Mouse (Mus musculus): ENCODE data around the gene Vamp3. TPM values are rescaled to one million over a fixed set of nuclear protein-coding genes. Genes with fewer than 3 reads are reported as not detected.
"Not testable (repeated sequence)": the region's sequence is repeated elsewhere in the genome, so short reads cannot be mapped to it uniquely, and the experiment has no call there.

Gene Vamp3
- polyA plus RNA-seq, 1 experiment from 2014 or later: 51.9 TPM

- Histone ChIP-seq H3K9me3 (no peaks in the 10 kb centered on the region), H3K9ac (no peak overlapping the region), H3K4me2 (peak overlapping the region; percentile 97), H3K27me3 (no peaks in the 10 kb centered on the region; the same call in 1 of the 2 replicates), H3K4me1 (replicated peaks) (peaks cover 17% of the 10 kb centered on the region), H3K4me3 (peak overlapping the region; percentile 72; the same call in 1 of the 2 replicates), H3K27ac (replicated peaks) (no peak overlapping the region), H3K36me3 (peaks cover 10% of the 10 kb centered on the region)
- WGBS: 44% methylated on average over 5 of the region's 5 CpGs
- no peak for ATAC-seq (ENCODE audit: low FRiP score, low read depth)
Observed at GRCm38 (mm10) chr4:151043281-151043680, 14.5 kb downstream of the Vamp3 start.

DNA sequence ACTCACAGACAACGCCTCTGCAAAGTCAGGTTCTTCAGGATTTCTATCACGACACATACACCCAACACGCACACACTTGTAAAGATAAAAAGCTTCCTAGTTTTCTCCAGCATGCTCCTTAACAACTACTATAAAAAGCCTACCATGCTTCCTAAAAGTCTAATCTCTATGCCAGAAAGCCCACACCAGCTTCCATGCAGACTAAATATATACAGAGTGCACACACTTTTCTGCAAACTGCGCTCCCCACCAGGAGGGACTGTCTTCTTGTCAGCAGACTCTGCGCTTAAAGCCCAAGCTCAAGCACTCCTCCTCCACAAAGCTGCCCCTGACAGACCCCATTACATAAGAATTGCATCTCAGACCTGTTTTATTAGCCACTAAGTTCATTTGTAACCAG lies 16.3 kb downstream of the Vamp3 start:
- Histone ChIP-seq H3K4me1 (replicated peaks) (peaks cover 17% of the 10 kb centered on the region), H3K9me3 (no peaks in the 10 kb centered on the region), H3K4me3 (no peak overlapping the region), H3K36me3 (0 out of 2 replicates have a peak, but pooled peaks cover under 1% of the 10 kb centered on the region), H3K4me2 (no peak overlapping the region), H3K27me3 (no peaks in the 10 kb centered on the region; the same call in 1 of the 2 replicates), H3K27ac (replicated peaks) (no peak overlapping the region), H3K9ac (no peak overlapping the region)
- 91% methylated on average over 5 of the region's 5 CpGs for WGBS
- no peak for ATAC-seq (ENCODE audit: low FRiP score, low read depth)

DNA sequence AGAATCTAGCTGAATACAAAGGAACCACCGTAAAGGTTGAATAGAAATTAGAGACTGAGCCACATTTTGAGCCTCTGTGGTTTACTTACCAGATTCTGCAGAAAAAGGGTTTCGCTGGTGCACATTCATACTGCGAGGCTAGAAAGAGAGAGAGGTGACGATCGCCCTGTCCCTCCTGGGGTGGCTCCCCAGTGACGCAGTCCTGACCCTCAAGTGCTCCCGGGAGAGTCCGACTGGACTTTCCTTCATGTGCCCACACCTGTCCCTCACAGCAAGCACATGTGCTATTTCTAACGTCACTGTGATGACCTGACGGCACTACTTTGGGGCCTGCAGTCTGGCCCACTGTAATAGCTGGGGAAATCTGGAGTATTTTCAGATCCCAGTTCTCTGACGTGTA lies 20.0 kb downstream of the Vamp3 start:
- Histone ChIP-seq H3K27me3 (no peaks in the 10 kb centered on the region; the same call in 1 of the 2 replicates), H3K27ac (replicated peaks) (no peak overlapping the region), H3K4me3 (no peak overlapping the region), H3K9ac (no peak overlapping the region), H3K36me3 (no peaks in the 10 kb centered on the region), H3K4me2 (no peak overlapping the region), H3K4me1 (replicated peaks) (no peaks in the 10 kb centered on the region), H3K9me3 (no peaks in the 10 kb centered on the region)
- no peak for ATAC-seq (ENCODE audit: low FRiP score, low read depth)
- WGBS: 94% methylated on average over 11 of the region's 11 CpGs

DNA sequence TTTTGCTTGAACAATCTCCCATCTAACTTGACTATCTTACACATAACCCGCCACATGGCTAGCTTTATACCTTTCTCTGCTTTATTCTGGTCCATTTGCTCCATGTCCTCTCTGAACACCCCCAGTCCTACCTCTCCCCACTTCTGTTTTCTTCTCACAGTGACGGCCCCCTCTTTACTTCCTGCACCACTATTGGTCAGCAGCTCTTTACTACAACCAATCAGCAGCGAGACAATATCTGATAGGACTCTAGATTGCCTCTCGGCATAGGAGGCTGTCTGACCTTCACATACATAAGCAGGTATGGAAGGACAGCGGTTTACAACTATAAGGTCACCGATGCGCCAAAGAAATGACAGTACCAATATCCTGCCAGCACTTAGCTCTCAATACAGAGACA lies 21.2 kb downstream of the Vamp3 start:
- Histone ChIP-seq H3K4me3 (no peak overlapping the region), H3K27ac (replicated peaks) (no peak overlapping the region), H3K9me3 (no peaks in the 10 kb centered on the region), H3K27me3 (no peaks in the 10 kb centered on the region), H3K4me1 (replicated peaks) (no peaks in the 10 kb centered on the region), H3K9ac (no peak overlapping the region), H3K36me3 (no peaks in the 10 kb centered on the region), H3K4me2 (no peak overlapping the region)
- 88% methylated on average over 7 of the region's 7 CpGs for WGBS
- ATAC-seq (ENCODE audit: low FRiP score, low read depth): no peak

GRCm38 (mm10) chr4:151027001-151027400 lies 30.8 kb downstream of the Vamp3 start:
- ATAC-seq (ENCODE audit: low FRiP score, low read depth): peak; percentile 75
- Histone ChIP-seq H3K9ac (no peak overlapping the region), H3K9me3 (no peaks in the 10 kb centered on the region), H3K36me3 (peaks cover 10% of the 10 kb centered on the region; the same call in 1 of the 2 replicates), H3K4me3 (no peak overlapping the region), H3K27me3 (no peaks in the 10 kb centered on the region), H3K4me1 (replicated peaks) (no peaks in the 10 kb centered on the region), H3K27ac (replicated peaks) (no peak overlapping the region), H3K4me2 (no peak overlapping the region)
- WGBS: 49% methylated on average over 6 of the region's 6 CpGs

DNA sequence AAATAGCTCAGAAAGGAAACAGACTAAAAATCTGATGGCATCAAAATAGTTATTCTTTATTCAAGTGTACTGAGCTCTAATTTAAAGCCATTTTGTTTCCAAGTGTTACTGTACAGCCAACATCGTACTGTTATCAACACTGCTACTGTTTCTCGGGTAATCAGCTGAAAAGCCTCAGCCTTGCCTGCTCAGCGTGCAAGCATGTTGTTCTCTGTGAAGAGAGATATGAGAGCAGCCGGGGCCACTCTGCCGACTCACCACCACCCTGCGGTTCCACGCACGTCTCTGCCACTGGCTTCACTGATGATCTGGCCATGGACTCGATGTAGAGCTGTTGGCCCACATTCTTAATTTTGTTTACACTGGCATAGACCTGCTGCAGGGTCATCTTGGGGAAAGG lies 33.6 kb downstream of the Vamp3 start:
- H3K27me3 ChIP-seq: no peaks in the 10 kb centered on the region
- ATAC-seq (ENCODE audit: low FRiP score, low read depth): no peak
- no peak overlapping the region for H3K4me2 ChIP-seq
- peaks cover 10% of the 10 kb centered on the region; the same call in 1 of the 2 replicates for H3K36me3 ChIP-seq
- no peaks in the 10 kb centered on the region for H3K4me1 ChIP-seq (replicated peaks)
- WGBS: 88% methylated on average over 9 of the region's 9 CpGs
- H3K4me3 ChIP-seq: no peak overlapping the region
- no peaks in the 10 kb centered on the region for H3K9me3 ChIP-seq
- no peak overlapping the region for H3K9ac ChIP-seq
- H3K27ac ChIP-seq (replicated peaks): no peak overlapping the region

GRCm38 (mm10) chr4:151017356-151017755 lies 40.4 kb downstream of the Vamp3 start:
- H3K4me2 ChIP-seq; H3K4me1 ChIP-seq (replicated peaks); H3K27ac ChIP-seq (replicated peaks); ATAC-seq (ENCODE audit: low FRiP score, low read depth); H3K4me3 ChIP-seq; H3K9me3 ChIP-seq; H3K27me3 ChIP-seq; H3K9ac ChIP-seq: not testable (repeated sequence)
- WGBS: 100% methylated on average over 1 of the region's 1 CpGs
- peaks cover 20% of the 10 kb centered on the region for H3K36me3 ChIP-seq

GRCm38 (mm10) chr4:151015946-151016345 lies 41.8 kb downstream of the Vamp3 start:
- H3K4me1 ChIP-seq (replicated peaks): no peaks in the 10 kb centered on the region
- H3K4me2 ChIP-seq: no peak overlapping the region
- no peak overlapping the region for H3K27ac ChIP-seq (replicated peaks)
- H3K27me3 ChIP-seq: no peaks in the 10 kb centered on the region
- H3K4me3 ChIP-seq: no peak overlapping the region
- WGBS: 94% methylated on average over 10 of the region's 10 CpGs
- no peak for ATAC-seq (ENCODE audit: low FRiP score, low read depth)
- H3K9ac ChIP-seq: no peak overlapping the region
- H3K9me3 ChIP-seq: no peaks in the 10 kb centered on the region
- peaks cover 19% of the 10 kb centered on the region; the same call in 1 of the 2 replicates for H3K36me3 ChIP-seq

GRCm38 (mm10) chr4:151010316-151010715 lies 47.4 kb downstream of the Vamp3 start:
- H3K27ac ChIP-seq (replicated peaks): no peak overlapping the region
- no peak for ATAC-seq (ENCODE audit: low FRiP score, low read depth)
- H3K36me3 ChIP-seq: peaks cover 8% of the 10 kb centered on the region; the same call in 1 of the 2 replicates
- H3K4me1 ChIP-seq (replicated peaks): no peaks in the 10 kb centered on the region
- H3K4me3 ChIP-seq: no peak overlapping the region
- H3K4me2 ChIP-seq: no peak overlapping the region
- H3K9ac ChIP-seq: no peak overlapping the region
- no peaks in the 10 kb centered on the region for H3K27me3 ChIP-seq
- H3K9me3 ChIP-seq: no peaks in the 10 kb centered on the region
- 92% methylated on average over 7 of the region's 7 CpGs for WGBS

- ATAC-seq (ENCODE audit: low FRiP score, low read depth): no peak
- H3K27ac ChIP-seq (replicated peaks): no peak overlapping the region
- no peak overlapping the region for H3K4me3 ChIP-seq
- H3K4me2 ChIP-seq: no peak overlapping the region
- H3K36me3 ChIP-seq: peaks cover 3% of the 10 kb centered on the region; the same call in 1 of the 2 replicates
- 52% methylated on average over 6 of the region's 6 CpGs for WGBS
- no peaks in the 10 kb centered on the region for H3K9me3 ChIP-seq
- H3K4me1 ChIP-seq (replicated peaks): no peaks in the 10 kb centered on the region
- H3K9ac ChIP-seq: no peak overlapping the region
- no peaks in the 10 kb centered on the region for H3K27me3 ChIP-seq
Observed at GRCm38 (mm10) chr4:151006945-151007344, 50.8 kb downstream of the Vamp3 start.

DNA sequence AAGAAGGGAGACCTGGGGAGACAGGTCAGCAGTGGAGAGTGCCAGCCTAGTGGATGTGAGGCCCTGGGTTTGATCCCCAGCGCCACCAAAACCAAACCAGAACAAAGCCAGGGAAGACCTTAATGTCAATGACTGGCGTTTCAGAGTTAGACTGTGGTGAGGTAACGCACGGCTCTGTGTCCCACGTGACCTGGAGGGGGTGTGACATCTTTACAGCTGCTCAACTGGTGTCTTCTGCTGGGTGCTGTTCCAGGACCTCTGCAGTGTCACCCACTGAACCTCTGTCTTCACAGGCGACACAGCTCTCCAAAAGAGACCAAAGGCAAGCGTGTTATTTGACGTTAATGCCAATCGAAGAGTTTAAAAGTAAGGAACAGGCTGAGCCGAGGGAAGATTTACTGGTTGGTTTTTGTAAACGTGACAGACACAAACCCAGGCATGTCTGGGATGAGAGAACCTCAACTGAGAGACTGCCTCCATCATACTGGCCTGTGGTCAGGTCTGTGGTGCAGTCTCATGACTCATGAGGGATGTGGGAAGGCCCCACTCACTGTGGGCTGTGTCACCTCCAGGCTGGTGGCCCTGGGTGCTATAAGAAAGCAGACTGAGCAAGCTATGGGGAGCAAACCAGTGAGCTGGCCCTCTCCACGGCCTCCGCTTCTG lies 52.0 kb downstream of the Vamp3 start:
- Histone ChIP-seq H3K4me3 (no peak overlapping the region), H3K4me2 (no peak overlapping the region), H3K9me3 (no peaks in the 10 kb centered on the region), H3K27me3 (no peaks in the 10 kb centered on the region), H3K36me3 (peaks cover 3% of the 10 kb centered on the region; the same call in 1 of the 2 replicates), H3K9ac (no peak overlapping the region), H3K4me1 (replicated peaks) (no peaks in the 10 kb centered on the region), H3K27ac (replicated peaks) (no peak overlapping the region)
- WGBS: 95% methylated on average over 13 of the region's 13 CpGs
- no peak for ATAC-seq (ENCODE audit: low FRiP score, low read depth)

- Histone ChIP-seq H3K9ac (no peak overlapping the region), H3K4me1 (replicated peaks) (no peaks in the 10 kb centered on the region), H3K27me3 (no peaks in the 10 kb centered on the region), H3K9me3 (no peaks in the 10 kb centered on the region), H3K4me3 (no peak overlapping the region), H3K4me2 (no peak overlapping the region), H3K36me3 (peaks cover 3% of the 10 kb centered on the region; the same call in 1 of the 2 replicates), H3K27ac (replicated peaks) (no peak overlapping the region)
- no peak for ATAC-seq (ENCODE audit: low FRiP score, low read depth)
- 75% methylated on average over 13 of the region's 13 CpGs for WGBS
Observed at GRCm38 (mm10) chr4:151001397-151001796, 56.4 kb downstream of the Vamp3 start.

DNA sequence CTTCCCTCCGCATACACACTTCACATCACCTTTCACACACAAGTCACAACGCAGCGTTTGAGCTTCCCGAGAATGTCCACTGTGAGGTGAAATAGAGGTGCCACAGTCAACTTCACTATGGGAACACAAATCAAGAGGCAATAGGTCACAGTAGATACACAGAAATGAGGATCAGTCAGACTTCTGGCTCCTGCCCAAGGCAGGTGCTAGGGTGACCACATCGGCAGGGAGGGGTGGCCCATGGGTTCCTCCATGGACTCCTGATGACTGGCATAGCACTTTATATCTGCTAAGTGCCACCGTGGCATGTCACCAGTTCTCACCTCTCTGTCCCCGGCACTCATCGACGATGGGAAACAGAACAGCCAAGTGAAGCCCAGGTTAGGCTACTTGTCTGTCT lies 59.1 kb downstream of the Vamp3 start:
- Histone ChIP-seq H3K4me2 (no peak overlapping the region), H3K27me3 (no peaks in the 10 kb centered on the region), H3K4me1 (replicated peaks) (no peaks in the 10 kb centered on the region), H3K27ac (replicated peaks) (no peak overlapping the region), H3K4me3 (no peak overlapping the region), H3K9me3 (no peaks in the 10 kb centered on the region), H3K36me3 (no peaks in the 10 kb centered on the region), H3K9ac (no peak overlapping the region)
- ATAC-seq (ENCODE audit: low FRiP score, low read depth): no peak
- 97% methylated on average over 9 of the region's 9 CpGs for WGBS

Measured in hindbrain, embryonic 15.5 days (tissue).